Mouse (Mus musculus): ENCODE measurements around the gene Pbxip1. TPM values are rescaled to one million over a fixed set of nuclear protein-coding genes. Genes with fewer than 3 reads are reported as not detected.
A peak's percentile ranks its signal among the peaks of the same experiment; 100 is the strongest.

The Pbxip1 gene
- polyA plus RNA-seq (2015; fragmentation: Nextera tagmentation; extraction: Ambion mirVana): 48.4 and 48.6 TPM in 2 replicates

GRCm38 (mm10) chr3:89436176-89437113 is at the start of gene Pbxip1:
Pbxip1 (plus strand) TSS chr3:89436706.
- DNase-seq (ENCODE audit: low spot score): peak; percentile 87

GRCm38 (mm10) chr3:89387632-89388031 is 48.9 kb upstream of the Pbxip1 start:
- H3K4me2 ChIP-seq (replicated peaks; ENCODE audit: low read depth): peak overlapping the region; percentile 50
- no peaks in the 10 kb centered on the region for H3K36me3 ChIP-seq (ENCODE audit: control insufficient read depth, insufficient read depth, low read length)
- peak overlapping the region; percentile 84 for H3K27ac ChIP-seq (replicated peaks)
- peak overlapping the region; percentile 41; the same call in 1 of the 2 replicates for H3K9ac ChIP-seq (ENCODE audit: low read length)
- TF ChIP-seq EP300 (optimal IDR thresholded peaks at IDR 0.05): no peak
- TF ChIP-seq CTCF (IDR thresholded peaks at IDR 0.05; ENCODE audit: low read depth): peak; percentile 21; the same call in 1 of the 2 replicates
- H3K4me1 ChIP-seq (replicated peaks; ENCODE audit: control insufficient read depth, insufficient read depth): peaks cover 11% of the 10 kb centered on the region
- H3K27me3 ChIP-seq (ENCODE audit: control insufficient read depth, insufficient read depth, low read length): no peaks in the 10 kb centered on the region
- WGBS: 47% methylated on average over 11 of the region's 11 CpGs
- no peaks in the 10 kb centered on the region for H3K9me3 ChIP-seq (ENCODE audit: control insufficient read depth, low read length)
- H3K4me3 ChIP-seq (ENCODE audit: low read depth, low read length): peak overlapping the region; percentile 18; the same call in 1 of the 2 replicates
- DNase-seq (ENCODE audit: low spot score): peak; percentile 58
- no peak for ATAC-seq (ENCODE audit: low FRiP score, low TSS enrichment)

More at GRCm38 (mm10) chr3:89436176-89437113, at the start of gene Pbxip1:
- Histone ChIP-seq H3K27ac (replicated peaks) (peak within 1 kb of the TSS; percentile 66), H3K27me3 (ENCODE audit: control insufficient read depth, insufficient read depth, low read length) (no peaks in the 10 kb centered on the region), H3K9me3 (ENCODE audit: control insufficient read depth, low read length) (no peaks in the 10 kb centered on the region), H3K4me3 (ENCODE audit: low read depth, low read length) (peak within 1 kb of the TSS; percentile 48), H3K4me2 (replicated peaks; ENCODE audit: low read depth) (peak within 1 kb of the TSS; percentile 67), H3K36me3 (ENCODE audit: control insufficient read depth, insufficient read depth, low read length) (peaks cover 5% of the 10 kb centered on the region; the same call in 1 of the 2 replicates), H3K9ac (ENCODE audit: low read length) (peak within 1 kb of the TSS; percentile 59), H3K4me1 (replicated peaks; ENCODE audit: control insufficient read depth, insufficient read depth) (peaks cover 5% of the 10 kb centered on the region)
- peak; percentile 77 for ATAC-seq (ENCODE audit: low FRiP score, low TSS enrichment)
- 6% methylated on average over 16 of the region's 16 CpGs for WGBS
- no peak for TF ChIP-seq CTCF (IDR thresholded peaks at IDR 0.05; ENCODE audit: low read depth)
- no peak for TF ChIP-seq EP300 (optimal IDR thresholded peaks at IDR 0.05)

- peak; percentile 60 for DNase-seq (ENCODE audit: low spot score)
- no peaks in the 10 kb centered on the region for H3K36me3 ChIP-seq (ENCODE audit: control insufficient read depth, insufficient read depth, low read length)
- H3K4me3 ChIP-seq (ENCODE audit: low read depth, low read length): peak overlapping the region; percentile 18; the same call in 1 of the 2 replicates
- H3K9me3 ChIP-seq (ENCODE audit: control insufficient read depth, low read length): no peaks in the 10 kb centered on the region
- H3K4me2 ChIP-seq (replicated peaks; ENCODE audit: low read depth): peak overlapping the region; percentile 50
- peak overlapping the region; percentile 84 for H3K27ac ChIP-seq (replicated peaks)
- H3K27me3 ChIP-seq (ENCODE audit: control insufficient read depth, insufficient read depth, low read length): no peaks in the 10 kb centered on the region
- peak overlapping the region; percentile 41 for H3K9ac ChIP-seq (ENCODE audit: low read length)
- H3K4me1 ChIP-seq (replicated peaks; ENCODE audit: control insufficient read depth, insufficient read depth): peaks cover 11% of the 10 kb centered on the region
- ATAC-seq (ENCODE audit: low FRiP score, low TSS enrichment): 0 out of 2 replicates have a peak, but pooled peaks have one; percentile 2
- WGBS: 49% methylated on average over 11 of the region's 11 CpGs
- TF ChIP-seq EP300 (optimal IDR thresholded peaks at IDR 0.05) (no peak), CTCF (IDR thresholded peaks at IDR 0.05; ENCODE audit: low read depth) (no peak)
These were observed 48.2 kb upstream of the Pbxip1 start for GRCm38 (mm10) chr3:89388134-89388881.

- no peak for TF ChIP-seq EP300 (optimal IDR thresholded peaks at IDR 0.05)
- TF ChIP-seq CTCF (IDR thresholded peaks at IDR 0.05; ENCODE audit: low read depth): no peak
- no peak for DNase-seq (ENCODE audit: low spot score)
- H3K4me3 ChIP-seq (ENCODE audit: low read depth, low read length): no peak overlapping the region
- H3K9me3 ChIP-seq (ENCODE audit: control insufficient read depth, low read length): no peaks in the 10 kb centered on the region
- H3K36me3 ChIP-seq (ENCODE audit: control insufficient read depth, insufficient read depth, low read length): no peaks in the 10 kb centered on the region
- peak overlapping the region; percentile 99; the same call in 1 of the 2 replicates for H3K4me2 ChIP-seq (replicated peaks; ENCODE audit: low read depth)
- no peak for ATAC-seq (ENCODE audit: low FRiP score, low TSS enrichment)
- peaks cover 11% of the 10 kb centered on the region for H3K4me1 ChIP-seq (replicated peaks; ENCODE audit: control insufficient read depth, insufficient read depth)
- 47% methylated on average over 5 of the region's 6 CpGs for WGBS
- H3K9ac ChIP-seq (ENCODE audit: low read length): no peak overlapping the region
- no peaks in the 10 kb centered on the region for H3K27me3 ChIP-seq (ENCODE audit: control insufficient read depth, insufficient read depth, low read length)
- peak overlapping the region; percentile 94 for H3K27ac ChIP-seq (replicated peaks)
These were observed 47.4 kb upstream of the Pbxip1 start for GRCm38 (mm10) chr3:89388901-89389740.

- H3K27ac ChIP-seq (replicated peaks): peak overlapping the region; percentile 94
- TF ChIP-seq EP300 (optimal IDR thresholded peaks at IDR 0.05): no peak
- no peak for TF ChIP-seq CTCF (IDR thresholded peaks at IDR 0.05; ENCODE audit: low read depth)
- ATAC-seq (ENCODE audit: low FRiP score, low TSS enrichment) (no peak), DNase-seq (ENCODE audit: low spot score) (peak; percentile 50)
- H3K27me3 ChIP-seq (ENCODE audit: control insufficient read depth, insufficient read depth, low read length): no peaks in the 10 kb centered on the region
- H3K4me3 ChIP-seq (ENCODE audit: low read depth, low read length): peak overlapping the region; percentile 76
- peaks cover 6% of the 10 kb centered on the region; the same call in 1 of the 2 replicates for H3K4me1 ChIP-seq (replicated peaks; ENCODE audit: control insufficient read depth, insufficient read depth)
- peak overlapping the region; percentile 82; the same call in 1 of the 2 replicates for H3K9ac ChIP-seq (ENCODE audit: low read length)
- 19% methylated on average over 5 of the region's 5 CpGs for WGBS
- H3K4me2 ChIP-seq (replicated peaks; ENCODE audit: low read depth): peak overlapping the region; percentile 99
- H3K36me3 ChIP-seq (ENCODE audit: control insufficient read depth, insufficient read depth, low read length): no peaks in the 10 kb centered on the region
- H3K9me3 ChIP-seq (ENCODE audit: control insufficient read depth, low read length): no peaks in the 10 kb centered on the region
These were observed 46.4 kb upstream of the Pbxip1 start for GRCm38 (mm10) chr3:89390111-89390515.
